Mouse (Mus musculus): ENCODE measurements around the gene Gipc3. TPM values are rescaled to one million over a fixed set of nuclear protein-coding genes. Genes with fewer than 3 reads are reported as not detected.

Gipc3 gene
- polyA plus RNA-seq, 1 experiment, result 1.3 TPM

DNA sequence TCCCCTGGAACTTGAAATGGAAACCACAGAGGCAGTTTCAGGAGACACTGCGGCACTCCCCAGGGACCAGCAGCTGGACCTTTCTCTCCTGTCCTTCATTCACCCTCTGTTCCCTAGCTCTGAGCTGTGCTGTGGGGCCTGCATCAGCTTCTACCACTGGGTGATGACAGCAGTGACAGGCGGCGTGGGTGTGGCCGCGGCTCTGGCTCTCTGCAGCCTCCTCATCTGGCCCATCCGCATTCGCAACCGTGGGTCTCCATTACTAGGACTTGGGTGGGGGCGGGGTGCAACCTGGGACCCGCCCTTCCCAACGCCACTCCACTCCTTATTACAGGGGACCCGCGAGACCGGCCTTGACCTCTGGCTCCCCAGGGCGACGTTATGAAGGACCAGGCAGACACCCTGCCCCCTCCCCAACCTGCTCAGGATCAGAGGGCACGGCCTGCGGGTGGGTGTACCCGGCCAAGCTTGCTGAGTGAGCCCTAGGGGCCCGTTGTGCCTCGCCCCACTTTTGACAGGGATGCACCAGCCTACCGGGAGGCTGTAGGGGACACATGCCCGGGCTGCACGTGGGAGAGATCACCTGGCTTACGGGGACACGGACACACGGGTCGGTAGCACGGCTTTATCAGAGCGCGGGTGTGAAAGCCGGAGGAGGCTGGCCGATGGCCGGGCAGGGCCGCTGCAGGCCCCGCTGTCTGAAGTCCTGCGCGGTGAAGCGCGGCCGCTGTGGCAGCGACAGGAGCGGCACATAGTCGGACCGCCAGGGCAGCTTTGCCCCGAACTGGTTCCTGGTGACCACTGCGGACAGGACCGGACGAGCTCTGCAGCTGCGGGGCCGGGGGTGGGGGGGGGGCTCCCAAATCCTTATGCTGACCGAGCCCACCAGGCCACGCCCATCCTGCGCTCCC is 20.6 kb upstream of the Gipc3 start:
- H3K27ac ChIP-seq (ENCODE audit: insufficient read depth, low read length), result no peak overlapping the region
- peaks cover 19% of the 10 kb centered on the region for H3K36me3 ChIP-seq (ENCODE audit: control insufficient read depth, insufficient read depth, low read length)
- DNase-seq (ENCODE audit: low read depth in 1 of 2, low spot score in 2 of 2), result no peak

GRCm38 (mm10) chr10:81362336-81362949 is 19.4 kb upstream of the Gipc3 start:
- WGBS, result 83% methylated on average over 12 of the region's 12 CpGs
- Histone ChIP-seq H3K4me1 (ENCODE audit: control insufficient read depth, insufficient read depth, insufficient read length) (peaks cover 12% of the 10 kb centered on the region), H3K36me3 (ENCODE audit: control insufficient read depth, insufficient read depth, low read length) (peaks cover 7% of the 10 kb centered on the region), H3K4me3 (ENCODE audit: extremely low read depth, insufficient read depth, insufficient read length) (no peak overlapping the region), H3K27me3 (ENCODE audit: control insufficient read depth, insufficient read depth, low read length) (no peaks in the 10 kb centered on the region), H3K27ac (ENCODE audit: insufficient read depth, low read length) (no peak overlapping the region; the same call in 1 of the 2 replicates)
- DNase-seq (ENCODE audit: low read depth in 1 of 2, low spot score in 2 of 2), result no peak
- no peak for TF ChIP-seq CTCF (IDR thresholded peaks at IDR 0.05; ENCODE audit: extremely low read depth, insufficient read depth, insufficient read length, insufficient replicate concordance)
- TF ChIP-seq POLR2A (IDR thresholded peaks at IDR 0.05; ENCODE audit: low read depth, low read length), result no peak

More for the DNA sequence above, 20.6 kb upstream of the Gipc3 start:
- Histone ChIP-seq H3K4me3 (ENCODE audit: extremely low read depth, insufficient read depth, insufficient read length) (no peak overlapping the region), H3K27me3 (ENCODE audit: control insufficient read depth, insufficient read depth, low read length) (no peaks in the 10 kb centered on the region), H3K4me1 (ENCODE audit: control insufficient read depth, insufficient read depth, insufficient read length) (peaks cover under 1% of the 10 kb centered on the region)
- TF ChIP-seq POLR2A (IDR thresholded peaks at IDR 0.05; ENCODE audit: low read depth, low read length) (no peak), CTCF (IDR thresholded peaks at IDR 0.05; ENCODE audit: extremely low read depth, insufficient read depth, insufficient read length, insufficient replicate concordance) (no peak)
- 96% methylated on average over 54 of the region's 54 CpGs for WGBS

- H3K27ac ChIP-seq (ENCODE audit: insufficient read depth, low read length), result no peak overlapping the region
- no peak for DNase-seq (ENCODE audit: low read depth in 1 of 2, low spot score in 2 of 2)
- 87% methylated on average over 8 of the region's 8 CpGs for WGBS
- peaks cover 19% of the 10 kb centered on the region for H3K4me1 ChIP-seq (ENCODE audit: control insufficient read depth, insufficient read depth, insufficient read length)
- H3K27me3 ChIP-seq (ENCODE audit: control insufficient read depth, insufficient read depth, low read length), result no peaks in the 10 kb centered on the region
- no peak overlapping the region for H3K4me3 ChIP-seq (ENCODE audit: extremely low read depth, insufficient read depth, insufficient read length)
- H3K36me3 ChIP-seq (ENCODE audit: control insufficient read depth, insufficient read depth, low read length), result no peaks in the 10 kb centered on the region; the same call in 1 of the 2 replicates
- TF ChIP-seq POLR2A (IDR thresholded peaks at IDR 0.05; ENCODE audit: low read depth, low read length), result no peak
- TF ChIP-seq CTCF (IDR thresholded peaks at IDR 0.05; ENCODE audit: extremely low read depth, insufficient read depth, insufficient read length, insufficient replicate concordance), result no peak
Measured at GRCm38 (mm10) chr10:81360721-81361120, 17.7 kb upstream of the Gipc3 start.

- Histone ChIP-seq H3K27ac (ENCODE audit: insufficient read depth, low read length) (no peak overlapping the region; the same call in 1 of the 2 replicates), H3K36me3 (ENCODE audit: control insufficient read depth, insufficient read depth, low read length) (no peaks in the 10 kb centered on the region; the same call in 1 of the 2 replicates), H3K27me3 (ENCODE audit: control insufficient read depth, insufficient read depth, low read length) (no peaks in the 10 kb centered on the region), H3K4me3 (ENCODE audit: extremely low read depth, insufficient read depth, insufficient read length) (peak overlapping the region; percentile 14; the same call in 1 of the 2 replicates), H3K4me1 (ENCODE audit: control insufficient read depth, insufficient read depth, insufficient read length) (peaks cover 19% of the 10 kb centered on the region)
- no peak for TF ChIP-seq POLR2A (IDR thresholded peaks at IDR 0.05; ENCODE audit: low read depth, low read length)
- TF ChIP-seq CTCF (IDR thresholded peaks at IDR 0.05; ENCODE audit: extremely low read depth, insufficient read depth, insufficient read length, insufficient replicate concordance), result no peak
- DNase-seq (ENCODE audit: low read depth in 1 of 2, low spot score in 2 of 2), result no peak
- 36% methylated on average over 1 of the region's 1 CpGs for WGBS
Measured at GRCm38 (mm10) chr10:81358841-81359240, 15.8 kb upstream of the Gipc3 start.

- WGBS, result 25% methylated on average over 4 of the region's 4 CpGs
- Histone ChIP-seq H3K27me3 (ENCODE audit: control insufficient read depth, insufficient read depth, low read length) (no peaks in the 10 kb centered on the region), H3K4me3 (ENCODE audit: extremely low read depth, insufficient read depth, insufficient read length) (peak overlapping the region; percentile 70), H3K27ac (ENCODE audit: insufficient read depth, low read length) (no peak overlapping the region), H3K4me1 (ENCODE audit: control insufficient read depth, insufficient read depth, insufficient read length) (peaks cover 19% of the 10 kb centered on the region; the same call in 1 of the 2 replicates), H3K36me3 (ENCODE audit: control insufficient read depth, insufficient read depth, low read length) (no peaks in the 10 kb centered on the region)
- no peak for DNase-seq (ENCODE audit: low read depth in 1 of 2, low spot score in 2 of 2)
- TF ChIP-seq CTCF (IDR thresholded peaks at IDR 0.05; ENCODE audit: extremely low read depth, insufficient read depth, insufficient read length, insufficient replicate concordance), result no peak
- no peak for TF ChIP-seq POLR2A (IDR thresholded peaks at IDR 0.05; ENCODE audit: low read depth, low read length)
Measured at GRCm38 (mm10) chr10:81358209-81358608, 15.1 kb upstream of the Gipc3 start.

- peak; percentile 64 to 88 for DNase-seq (ENCODE audit: low read depth in 1 of 2, low spot score in 2 of 2)
- Histone ChIP-seq H3K27me3 (ENCODE audit: control insufficient read depth, insufficient read depth, low read length) (no peaks in the 10 kb centered on the region), H3K27ac (ENCODE audit: insufficient read depth, low read length) (peak within 1 kb of the TSS; percentile 39), H3K4me1 (ENCODE audit: control insufficient read depth, insufficient read depth, insufficient read length) (peaks cover 19% of the 10 kb centered on the region; the same call in 1 of the 2 replicates), H3K36me3 (ENCODE audit: control insufficient read depth, insufficient read depth, low read length) (no peaks in the 10 kb centered on the region), H3K4me3 (ENCODE audit: extremely low read depth, insufficient read depth, insufficient read length) (peak within 1 kb of the TSS; percentile 70)
- TF ChIP-seq CTCF (IDR thresholded peaks at IDR 0.05; ENCODE audit: extremely low read depth, insufficient read depth, insufficient read length, insufficient replicate concordance), result no peak
- TF ChIP-seq POLR2A (IDR thresholded peaks at IDR 0.05; ENCODE audit: low read depth, low read length), result peak; percentile 46; the same call in 1 of the 2 replicates
- WGBS, result 2% methylated on average over 75 of the region's 79 CpGs
Measured at GRCm38 (mm10) chr10:81356991-81357844, 14.2 kb upstream of the Gipc3 start, which contains the start of gene Mfsd12. TSS of gene Mfsd12 (plus strand) at chr10:81357491.
